Mouse (Mus musculus): ENCODE measurements around the gene Aebp2. TPM values are rescaled to one million over a fixed set of nuclear protein-coding genes. Genes with fewer than 3 reads are reported as not detected.
"Not testable (repeated sequence)": the region's sequence is repeated elsewhere in the genome, so short reads cannot be mapped to it uniquely, and the experiment has no call there.

The Aebp2 gene
- total RNA-seq (2021), result 10 to 100 TPM; 61.0 to 63.3 TPM

- DNase-seq, result peak in 1 of 2 experiments; percentile 21
Observed at GRCm38 (mm10) chr6:140622391-140623225, at the start of gene Aebp2. TSS of gene Aebp2 (plus strand) at chr6:140622663.

DNA sequence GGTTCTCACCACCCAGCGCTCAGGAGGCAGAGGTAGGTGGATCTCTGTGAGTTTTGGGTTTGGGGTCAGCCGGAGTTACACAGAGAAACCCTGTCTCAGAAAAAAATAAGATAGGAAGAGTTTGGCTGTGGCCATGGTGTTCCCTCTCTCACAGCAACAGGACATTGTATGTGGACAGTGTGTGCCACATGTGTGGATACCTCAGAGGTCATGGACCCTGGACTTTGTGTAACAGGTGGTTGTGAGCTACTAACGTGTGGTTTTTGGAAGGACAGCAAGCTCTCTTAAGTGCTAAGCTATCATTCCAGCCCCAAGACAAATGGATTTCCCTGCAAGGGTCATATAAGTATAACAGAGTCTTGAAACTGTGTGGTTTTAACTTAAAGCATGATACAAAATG lies 47.5 kb upstream of the Aebp2 start:
- DNase-seq, result no peak

GRCm38 (mm10) chr6:140576133-140576532 lies 46.3 kb upstream of the Aebp2 start:
- no peak for DNase-seq

DNA sequence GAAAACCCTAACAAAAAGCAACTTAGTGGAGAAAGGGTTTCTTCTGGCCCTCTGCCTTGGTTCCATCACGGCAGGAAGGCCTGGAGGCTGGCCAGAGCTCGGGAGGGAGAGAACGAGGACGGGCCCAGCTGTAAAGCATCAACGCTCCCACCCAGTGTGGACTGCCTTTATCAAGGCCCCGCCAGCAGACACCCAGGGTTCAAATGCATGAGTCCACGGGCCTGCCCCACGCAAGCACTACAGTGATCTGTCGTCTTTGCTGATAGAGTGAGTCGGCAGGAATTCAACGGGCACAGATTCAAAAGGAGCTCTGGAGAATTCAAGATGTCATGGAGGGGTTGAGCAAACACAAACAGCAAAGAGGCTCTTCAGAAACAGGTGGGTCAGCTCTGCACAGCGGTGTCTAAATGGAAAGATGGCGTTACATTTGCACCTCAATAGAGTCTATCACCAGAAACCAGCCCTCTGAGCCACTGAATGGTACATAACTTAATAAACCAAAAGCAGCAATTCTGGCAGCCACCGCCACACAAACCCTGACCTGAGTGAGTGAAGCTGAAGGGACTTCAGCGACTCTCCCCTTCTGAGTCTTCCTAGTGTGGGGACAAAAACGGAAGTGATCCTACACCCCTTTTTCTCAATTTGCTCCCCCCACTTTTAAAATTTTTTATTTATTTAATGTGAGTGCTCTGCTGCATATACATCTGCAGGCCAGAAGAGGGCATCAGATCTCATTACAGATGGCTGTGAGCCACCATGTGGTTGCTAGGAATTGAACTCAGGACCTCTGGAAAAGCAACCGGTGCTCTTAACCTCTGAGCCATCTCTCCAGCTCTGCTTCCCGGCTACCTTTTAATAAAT lies 45.3 kb upstream of the Aebp2 start:
- DNase-seq, result no peak

DNA sequence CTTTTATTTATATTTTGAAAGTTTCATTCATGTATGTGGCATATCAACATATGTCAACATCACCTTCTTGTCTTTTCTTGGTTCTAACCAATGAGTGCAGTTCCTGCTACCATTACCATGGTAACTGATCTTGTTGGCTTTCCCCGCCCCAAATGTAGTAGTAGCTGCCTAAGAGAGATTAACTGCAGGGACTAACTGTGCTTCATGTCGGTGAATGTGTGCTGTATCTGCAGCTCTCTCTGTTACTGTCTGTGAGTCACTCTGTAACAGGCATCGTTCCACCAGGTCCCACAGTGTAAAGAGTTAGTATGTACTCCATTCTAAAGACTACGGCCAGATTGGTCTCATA lies 44.7 kb upstream of the Aebp2 start:
- no peak for DNase-seq

DNA sequence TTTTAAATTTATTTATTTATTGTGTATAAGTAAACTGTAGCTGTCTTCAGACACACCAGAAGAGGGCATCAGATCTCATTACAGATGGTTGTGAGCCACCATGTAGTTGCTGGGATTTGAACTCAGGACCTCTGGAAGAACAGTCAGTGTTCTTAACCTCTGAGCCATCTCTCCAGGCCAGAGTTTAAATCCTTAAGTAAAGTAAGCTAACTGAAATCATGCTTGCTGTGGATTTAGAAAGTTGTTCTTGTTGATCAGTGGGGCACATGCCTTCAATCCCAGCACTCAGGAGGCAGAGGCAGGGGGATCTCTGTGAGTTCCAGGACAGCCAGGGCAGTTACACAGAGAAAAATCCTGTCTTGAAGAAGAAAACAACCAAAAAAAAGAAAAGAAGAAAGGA lies 43.5 kb upstream of the Aebp2 start:
- DNase-seq, result not testable (repeated sequence)

- no peak for DNase-seq
Observed at GRCm38 (mm10) chr6:140580170-140580569, 42.3 kb upstream of the Aebp2 start.

- DNase-seq, result no peak
Observed at GRCm38 (mm10) chr6:140586714-140587259, 35.7 kb upstream of the Aebp2 start.

DNA sequence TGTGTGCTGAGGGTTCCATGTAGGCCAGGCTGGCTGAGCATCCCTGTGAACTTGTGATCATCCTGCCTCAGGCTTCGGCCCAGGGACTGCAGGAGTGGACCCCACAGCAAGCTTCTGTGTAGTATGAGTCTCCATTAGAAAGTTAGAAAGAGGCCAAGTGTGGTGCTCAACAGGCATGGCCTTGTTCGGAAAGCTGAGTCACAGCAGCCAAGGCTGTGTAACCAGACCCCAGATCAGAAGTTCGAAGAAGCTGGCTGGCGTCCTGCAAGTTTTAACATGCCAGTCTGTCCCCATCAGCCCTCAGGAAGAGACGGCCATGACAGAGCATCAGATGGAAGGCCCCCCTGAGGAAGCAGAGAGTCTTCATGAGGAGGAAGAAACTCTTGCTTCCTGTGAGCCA lies 31.1 kb upstream of the Aebp2 start:
- no peak for DNase-seq

DNA sequence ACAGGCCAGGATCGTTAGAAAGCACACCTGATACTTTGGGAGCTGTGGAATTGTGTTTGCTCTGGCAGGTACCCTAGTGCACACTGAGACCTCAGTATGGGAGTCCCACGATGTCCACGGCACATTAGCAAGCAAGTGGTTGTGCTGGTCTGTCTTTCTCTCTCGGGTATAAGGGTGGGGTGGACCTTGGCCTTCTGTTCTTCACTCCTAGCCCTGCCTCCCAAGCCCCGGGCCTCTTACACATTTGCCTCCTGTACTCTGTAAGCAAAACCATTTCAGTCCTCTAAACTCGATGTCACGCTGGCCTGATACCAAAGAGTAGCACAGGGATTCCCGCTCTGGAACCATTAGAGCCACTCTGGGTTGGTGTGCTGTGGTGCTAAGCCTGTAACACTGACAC lies 29.8 kb upstream of the Aebp2 start:
- DNase-seq, result no peak

DNA sequence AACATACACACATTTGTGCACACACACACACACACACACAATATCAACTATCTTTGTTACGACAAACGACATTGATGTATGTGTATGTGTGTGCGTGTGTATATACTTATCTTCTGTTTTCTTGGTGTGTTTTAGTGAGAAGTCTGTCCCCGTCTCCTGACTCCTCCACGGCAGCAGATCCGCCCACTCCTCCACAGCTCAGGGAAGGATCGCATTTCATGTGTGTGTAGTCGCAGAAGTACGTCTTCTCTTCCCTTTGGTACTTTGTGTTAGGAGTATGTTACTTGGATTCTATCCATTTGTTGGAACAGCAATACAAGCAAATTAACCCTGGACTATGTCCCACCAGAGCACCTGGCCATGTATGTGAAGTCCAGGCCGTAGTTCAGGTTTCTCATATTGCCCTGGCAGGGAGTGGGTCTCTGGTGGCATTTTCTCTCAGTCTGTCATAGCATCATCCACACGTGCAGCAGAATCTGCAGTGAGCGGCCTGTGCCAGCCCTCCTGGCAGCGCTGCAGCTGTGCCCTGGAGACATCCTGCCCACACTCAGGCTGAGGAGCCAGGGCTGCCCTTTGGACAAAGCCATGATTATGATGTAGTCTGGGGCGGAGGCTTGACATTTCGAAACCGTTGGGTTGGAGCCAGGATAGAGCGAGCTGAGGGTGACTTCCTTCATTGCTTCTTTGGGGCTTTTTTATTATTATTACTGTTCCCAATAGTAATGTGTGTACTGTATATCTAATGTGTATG lies 28.9 kb upstream of the Aebp2 start:
- peak; percentile 25 to 60 for DNase-seq

DNA sequence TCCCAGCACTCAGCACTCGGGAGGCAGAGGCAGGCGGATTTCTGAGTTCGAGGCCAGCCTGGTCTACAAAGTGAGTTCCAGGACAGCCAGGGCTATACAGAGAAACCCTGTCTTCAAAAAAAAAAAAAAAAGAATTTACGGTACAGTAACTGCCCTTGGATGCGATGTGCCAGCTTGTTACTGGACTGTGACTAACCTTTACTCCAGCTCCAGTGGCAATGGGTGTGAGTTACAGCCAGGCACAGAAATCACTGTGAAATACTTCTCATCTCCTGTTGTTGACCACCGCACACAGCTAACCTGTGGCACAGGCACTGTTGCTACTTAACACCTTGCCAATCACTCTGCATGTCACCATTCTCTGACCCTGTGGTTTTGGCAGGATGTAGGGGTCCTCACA lies 26.9 kb upstream of the Aebp2 start:
- DNase-seq, result not testable (repeated sequence)

GRCm38 (mm10) chr6:140597381-140598329 lies 24.8 kb upstream of the Aebp2 start:
- DNase-seq, result no peak

GRCm38 (mm10) chr6:140598516-140598915 lies 23.9 kb upstream of the Aebp2 start:
- DNase-seq, result no peak

DNA sequence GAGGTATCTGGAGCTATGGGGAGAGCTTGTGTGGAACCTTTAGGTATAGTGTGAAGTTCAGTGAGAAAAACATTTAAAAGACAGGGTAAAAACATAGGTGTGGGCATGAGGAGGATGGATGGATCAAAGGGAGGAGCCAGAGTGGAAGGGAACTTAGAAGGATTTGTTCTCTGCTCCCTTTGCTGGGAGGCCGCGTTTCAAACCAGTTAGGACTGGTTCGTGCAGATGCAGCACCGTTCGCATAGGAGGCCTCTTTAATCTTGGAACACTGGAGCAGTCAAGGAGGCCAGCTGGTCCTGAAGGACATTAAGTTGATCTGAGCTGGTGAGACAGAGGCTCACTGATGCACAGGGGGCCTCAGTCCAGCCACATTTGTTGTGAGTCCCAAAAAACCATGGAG lies 23.1 kb upstream of the Aebp2 start:
- DNase-seq, result no peak

DNA sequence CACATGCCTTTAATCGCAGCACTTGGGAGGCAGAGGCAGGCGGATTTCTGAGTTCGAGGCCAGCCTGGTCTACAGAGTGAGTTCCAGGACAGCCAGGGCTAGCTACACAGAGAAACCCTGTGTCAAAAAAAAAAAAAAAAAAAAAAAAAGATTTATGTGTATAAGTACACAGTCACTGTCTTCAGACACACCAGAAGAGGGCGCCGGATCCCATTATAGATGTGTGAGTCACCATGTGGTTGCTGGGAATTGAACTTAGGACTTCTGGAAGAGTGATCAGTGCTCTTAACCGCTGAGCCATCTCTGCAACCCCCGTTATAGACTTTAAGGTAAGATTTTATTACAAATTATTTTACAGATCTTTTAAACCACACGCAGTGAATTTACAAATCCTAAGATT lies 21.8 kb upstream of the Aebp2 start:
- DNase-seq, result not testable (repeated sequence)

DNA sequence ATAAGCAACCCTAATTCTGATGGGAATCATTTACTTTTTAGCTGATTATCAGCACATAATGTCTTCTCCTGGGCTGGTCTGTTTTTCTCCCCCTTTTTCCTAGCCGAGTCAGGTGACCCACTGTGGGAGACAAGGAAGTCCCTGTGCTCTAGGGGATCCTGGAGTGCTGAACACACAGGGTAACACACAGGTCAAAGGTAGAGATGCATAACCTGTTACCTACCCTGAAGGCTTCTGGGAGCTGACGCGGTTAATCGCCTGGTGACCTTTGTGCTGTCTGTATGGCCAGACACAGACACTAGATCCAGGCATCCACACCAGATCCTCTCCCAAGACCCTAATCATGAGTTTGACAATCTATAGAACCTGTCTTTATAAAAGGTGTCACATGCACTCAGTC lies 21.3 kb upstream of the Aebp2 start:
- DNase-seq, result no peak

DNA sequence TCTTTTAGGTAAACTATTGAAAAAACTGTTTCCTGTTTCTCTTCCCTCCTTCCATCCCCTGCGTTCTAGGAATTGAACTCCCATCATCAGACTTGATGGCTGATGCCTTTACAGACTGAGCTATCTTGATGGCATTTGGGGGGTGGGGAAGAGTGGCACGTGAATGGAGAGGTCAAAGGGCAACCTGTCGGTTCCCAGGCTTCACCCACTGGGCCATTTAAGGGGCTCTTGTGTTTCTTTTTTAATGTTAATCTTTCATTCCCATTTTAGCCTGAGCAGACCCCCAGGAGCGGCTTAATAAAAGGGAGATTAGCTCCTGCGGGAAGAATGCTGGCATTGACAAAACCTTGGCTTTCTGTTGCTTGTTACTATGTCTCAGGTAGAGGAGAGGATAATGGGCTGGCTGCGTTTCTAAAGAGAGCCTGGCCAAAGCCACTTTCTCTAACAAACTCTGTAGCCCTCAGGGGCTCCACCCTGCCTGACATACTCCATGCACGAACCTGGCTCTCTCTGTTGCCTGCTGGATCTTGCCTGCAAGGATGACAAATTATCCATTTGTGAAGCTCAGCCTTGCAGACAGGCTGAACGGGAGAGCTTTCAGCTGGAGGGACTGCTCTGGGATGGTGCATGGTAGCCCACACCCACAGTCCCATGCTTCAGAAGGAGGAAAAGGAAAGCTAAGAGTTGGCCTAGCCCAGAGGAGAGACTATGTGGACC lies 19.1 kb upstream of the Aebp2 start:
- DNase-seq, result no peak

DNA sequence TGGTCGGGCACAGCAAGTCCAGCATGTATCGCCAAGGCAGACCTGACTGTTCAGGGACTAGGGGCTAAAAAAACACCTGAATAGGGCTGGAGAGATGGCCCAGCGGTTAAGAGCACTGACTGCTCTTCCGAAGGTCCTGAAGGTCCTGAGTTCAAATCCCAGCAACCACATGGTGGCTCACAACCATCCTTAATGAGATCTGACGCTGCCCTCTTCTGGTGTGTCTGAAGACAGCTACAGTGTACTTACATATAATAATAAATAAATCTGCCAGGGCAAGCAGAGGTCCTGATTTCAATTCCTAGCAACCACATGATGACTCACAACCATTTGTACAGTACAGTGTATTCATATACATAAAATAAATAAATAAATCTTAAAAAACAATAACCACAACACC lies 17.3 kb upstream of the Aebp2 start:
- DNase-seq, result not testable (repeated sequence)

DNA sequence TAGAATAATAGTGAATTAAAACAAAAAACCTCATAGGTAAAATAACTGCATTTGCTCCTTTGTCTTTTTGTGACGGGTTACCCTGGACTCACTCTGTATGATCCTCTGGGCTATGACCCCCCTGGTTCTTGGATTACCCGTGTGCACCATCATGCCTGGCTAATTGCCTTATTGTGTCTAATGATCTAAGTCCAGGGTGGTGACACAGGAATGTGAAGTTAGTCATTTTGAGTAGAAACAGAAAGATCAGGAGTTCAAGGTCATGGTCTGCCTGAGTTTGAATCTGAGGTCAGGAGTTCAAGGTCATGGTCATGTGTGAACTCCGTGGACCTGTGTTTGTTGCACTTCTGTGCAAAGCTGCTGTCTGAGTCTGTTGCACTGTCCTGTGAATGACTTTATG lies 16.7 kb upstream of the Aebp2 start:
- DNase-seq, result no peak

DNA sequence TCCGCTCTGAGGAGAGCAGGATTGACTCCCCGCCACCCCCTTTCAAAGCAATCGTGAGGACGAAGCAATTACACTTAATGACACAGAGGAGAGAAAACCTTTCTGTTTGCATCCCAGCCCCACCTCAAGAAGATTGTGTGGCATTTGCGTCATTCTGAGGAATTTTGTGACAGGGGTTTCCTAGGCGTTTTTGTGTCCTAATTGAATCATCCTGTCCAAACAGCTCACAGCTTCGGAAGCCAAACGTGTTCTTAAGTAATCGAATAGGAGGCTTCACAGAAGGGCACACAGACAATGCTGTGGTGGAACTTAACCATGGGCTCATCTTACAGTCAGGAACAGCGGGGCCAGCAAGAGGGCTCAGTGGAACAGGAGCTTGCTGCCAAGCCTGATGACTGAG lies 15.9 kb upstream of the Aebp2 start:
- DNase-seq, result no peak
